Mouse (Mus musculus): ENCODE results near the gene Sf3b4.
"Not testable (repeated sequence)": the region's sequence is repeated elsewhere in the genome, so short reads cannot be mapped to it uniquely, and the experiment has no call there.

Sf3b4 gene

GRCm38 (mm10) chr3:96174042-96174441, 1.9 kb downstream of the Sf3b4 start:
- DNase-seq = not testable (repeated sequence)

DNA sequence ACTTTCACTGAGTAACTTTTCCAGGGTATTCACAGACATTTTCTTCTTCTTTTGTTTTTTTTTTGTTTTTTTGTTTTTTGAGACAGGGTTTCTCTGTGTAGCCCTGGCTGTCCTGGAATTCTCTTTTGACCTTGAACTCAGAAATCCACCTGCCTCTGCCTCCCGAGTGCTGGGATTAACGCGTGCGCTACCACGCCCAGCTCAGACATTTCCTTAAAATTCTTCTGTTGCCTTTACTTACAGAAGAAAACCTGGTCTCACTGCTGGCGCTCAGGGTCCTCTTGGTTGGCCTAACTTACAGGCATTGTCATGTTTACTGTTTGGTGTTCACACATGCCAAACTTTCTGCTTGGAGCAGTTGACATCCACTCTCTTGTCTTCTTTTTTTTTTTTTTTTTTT, 3.1 kb downstream of the Sf3b4 start:
- no peak for DNase-seq

DNA sequence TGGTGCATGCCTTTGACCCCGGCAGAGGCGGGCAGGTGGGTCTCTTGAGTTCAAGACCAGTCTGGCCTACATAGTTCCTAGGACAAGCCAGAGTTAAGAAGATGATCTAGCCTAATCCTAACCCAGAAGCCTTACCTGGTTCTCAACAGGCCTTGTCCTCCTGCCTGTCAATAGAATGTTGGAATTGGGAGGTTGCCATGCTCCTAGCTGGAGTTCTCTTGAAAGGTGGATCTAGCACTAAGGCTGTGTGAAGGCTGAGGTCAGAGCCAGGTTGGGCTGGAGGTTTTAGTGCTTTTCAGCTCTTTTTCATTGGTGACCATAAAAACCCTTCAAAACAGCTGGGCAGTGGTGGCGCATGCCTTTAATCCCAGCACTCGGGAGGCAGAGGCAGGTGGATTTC, 6.3 kb downstream of the Sf3b4 start:
- DNase-seq = no peak

DNA sequence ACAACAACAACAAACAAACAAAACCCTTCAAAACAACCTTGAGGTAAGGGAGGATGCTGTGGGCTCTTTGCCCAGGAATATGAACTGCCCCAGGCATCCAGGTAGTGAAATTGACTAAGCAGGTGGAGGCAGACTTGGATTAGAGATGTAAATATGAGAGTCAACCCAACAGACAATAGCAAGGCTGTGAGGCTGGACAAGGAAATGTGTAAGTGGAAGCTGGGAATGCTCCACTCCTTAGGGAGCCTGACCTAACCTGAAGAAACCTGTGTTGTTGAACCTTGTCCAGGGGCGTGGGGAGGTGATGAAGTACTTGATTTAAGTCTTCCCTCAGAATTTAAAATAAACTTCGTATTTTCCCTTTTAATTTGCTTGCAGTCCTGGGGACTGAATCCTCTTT, 6.8 kb downstream of the Sf3b4 start:
- no peak for DNase-seq

DNA sequence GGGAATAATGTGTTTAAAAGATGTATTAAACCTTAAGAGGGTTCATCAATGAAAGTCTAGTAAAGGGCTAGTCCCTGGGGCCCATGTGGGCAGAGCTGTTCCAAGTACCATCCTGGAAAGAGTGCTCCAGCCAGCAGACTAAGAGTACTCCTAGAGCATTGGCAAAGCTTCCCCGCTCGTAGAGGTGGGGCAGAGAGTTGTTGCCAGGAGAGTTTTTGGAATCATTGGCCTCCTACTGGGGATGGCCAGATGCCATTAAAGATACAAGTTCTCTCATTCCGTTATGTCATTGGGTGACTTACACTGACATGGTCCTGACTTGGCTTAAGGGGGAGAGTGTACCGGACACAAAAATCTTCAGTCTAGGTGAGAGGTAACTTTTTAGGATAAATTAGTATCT, 7.4 kb downstream of the Sf3b4 start:
- no peak for DNase-seq

DNA sequence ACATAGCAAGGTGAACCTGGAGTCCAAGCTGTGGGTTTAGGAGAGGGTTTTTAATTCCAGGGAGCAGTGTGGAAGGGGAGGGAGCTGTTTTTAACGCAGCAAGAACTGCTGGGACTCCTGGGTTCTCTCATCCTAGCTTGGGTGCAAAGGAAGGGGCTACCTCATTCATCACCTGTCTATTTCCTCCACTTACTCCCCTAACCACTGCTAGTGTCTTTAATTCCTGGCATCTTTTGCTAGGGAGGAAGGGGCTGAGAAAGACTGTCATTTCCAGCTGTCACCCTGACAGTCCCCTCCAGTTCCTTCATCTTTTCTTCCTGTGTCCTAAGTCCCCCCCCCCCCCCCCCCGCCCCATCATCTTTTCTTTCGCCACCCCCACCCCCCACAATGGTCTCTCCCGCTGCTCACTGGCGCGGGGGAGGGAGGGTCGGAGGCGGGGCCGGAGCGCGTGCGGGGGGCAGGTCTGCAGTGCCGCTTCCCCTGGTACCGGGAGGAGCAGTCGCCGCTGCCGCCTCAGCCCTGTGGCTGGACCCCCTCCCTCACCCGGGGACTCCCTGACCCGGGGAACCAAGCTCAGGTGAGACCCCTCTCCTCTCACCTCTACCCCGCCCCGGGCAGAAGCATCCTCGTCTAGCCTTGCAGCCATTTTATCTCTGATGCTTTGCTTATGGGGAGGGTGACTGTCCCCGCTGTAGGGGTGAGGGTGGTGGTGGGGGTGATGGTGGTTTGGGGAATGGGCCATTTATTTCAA, 8.8 kb downstream of the Sf3b4 start, which contains the start of gene Sv2a:
Gene Sv2a (plus strand): TSS at position 425 of the 751 bp plus-strand sequence.
- DNase-seq = peak; percentile 72 to 73

GRCm38 (mm10) chr3:96181510-96182381, 9.6 kb downstream of the Sf3b4 start:
- DNase-seq = no peak

DNA sequence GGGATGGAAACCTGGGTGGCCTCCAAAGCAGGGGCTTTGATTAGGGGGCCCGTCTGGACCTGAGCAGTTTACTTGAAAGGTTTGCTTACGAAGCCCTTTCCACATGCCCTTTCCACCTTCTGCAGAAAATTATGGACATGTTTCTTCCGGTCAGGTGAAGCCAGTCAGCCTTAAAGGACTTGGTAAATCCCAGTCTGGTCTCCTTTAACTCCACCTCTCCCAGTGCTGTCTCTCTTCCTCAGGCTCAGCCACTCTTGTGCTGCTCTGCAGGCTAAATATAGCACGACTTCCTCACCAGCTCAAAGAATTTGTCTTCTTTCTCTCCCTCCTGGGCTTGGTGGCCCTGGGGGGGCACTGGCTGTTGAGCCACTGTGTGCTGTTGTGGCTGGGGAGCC, 10.2 kb downstream of the Sf3b4 start:
- DNase-seq = no peak

GRCm38 (mm10) chr3:96192977-96193376, 20.8 kb downstream of the Sf3b4 start:
- no peak for DNase-seq

DNA sequence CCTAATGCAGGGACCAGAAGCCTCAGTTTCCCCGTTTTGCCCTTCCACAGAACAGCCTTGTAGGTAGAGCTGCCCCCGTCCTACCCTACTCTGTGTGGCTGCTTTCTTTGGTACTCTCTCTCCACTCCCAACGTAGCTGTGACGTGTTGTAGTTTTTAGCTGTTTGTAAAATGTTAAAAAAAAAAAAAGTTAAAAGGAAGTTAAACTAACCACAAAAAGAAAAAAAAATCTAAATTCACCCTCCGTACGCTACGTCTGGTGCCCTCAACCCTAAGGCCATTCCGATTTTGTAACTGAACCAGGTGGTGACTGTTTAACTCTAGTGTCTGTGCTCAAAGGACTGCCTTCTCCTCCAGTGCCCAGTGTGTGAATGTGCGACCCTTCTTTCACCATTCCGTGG, 22.8 kb downstream of the Sf3b4 start:
- DNase-seq = peak in 1 of 2 experiments; percentile 27

GRCm38 (mm10) chr3:96195616-96196313, 23.6 kb downstream of the Sf3b4 start:
- peak in 1 of 2 experiments; percentile 29 for DNase-seq

GRCm38 (mm10) chr3:96196437-96197128, 24.5 kb downstream of the Sf3b4 start:
- no peak for DNase-seq

DNA sequence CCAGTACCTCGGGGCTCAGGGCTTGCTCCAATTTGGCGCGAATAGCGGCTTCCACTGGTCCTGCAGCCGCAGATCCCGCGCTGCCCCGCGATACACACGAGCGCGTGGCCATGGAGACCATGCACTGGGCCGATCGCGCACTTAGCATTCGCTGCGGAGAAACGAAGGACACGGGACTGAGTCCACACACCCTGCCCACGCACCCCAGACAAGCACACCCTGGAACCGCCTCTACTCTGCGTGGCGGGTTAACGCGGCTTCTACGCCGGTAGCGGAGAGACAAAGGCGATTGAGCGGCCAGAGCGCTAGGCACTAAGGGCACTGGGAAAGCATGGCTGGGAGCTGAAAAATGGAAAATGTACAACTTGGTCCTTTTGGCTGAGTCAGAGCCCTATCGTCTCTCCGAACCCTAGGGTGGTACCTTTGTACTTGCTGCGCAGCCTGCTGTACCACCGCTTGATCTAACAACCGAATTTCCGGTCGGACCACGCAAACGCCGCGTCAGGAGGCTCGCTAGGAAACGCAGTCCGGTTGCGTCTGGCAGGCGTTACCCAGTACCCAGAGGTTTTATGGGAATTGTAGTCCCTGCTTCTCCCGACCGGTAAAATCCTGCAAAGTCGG, 25.1 kb downstream of the Sf3b4 start:
- DNase-seq = peak; percentile 84

- DNase-seq = peak; percentile 49 to 59
Measured at GRCm38 (mm10) chr3:96198181-96198580, 26.0 kb downstream of the Sf3b4 start.

GRCm38 (mm10) chr3:96198601-96199251, 26.6 kb downstream of the Sf3b4 start:
- not testable (repeated sequence) for DNase-seq

- peak in 1 of 2 experiments; percentile 41 for DNase-seq
Measured at GRCm38 (mm10) chr3:96199731-96200130, 27.6 kb downstream of the Sf3b4 start.

GRCm38 (mm10) chr3:96207819-96208218, 35.7 kb downstream of the Sf3b4 start:
- no peak for DNase-seq

- no peak for DNase-seq
Measured at GRCm38 (mm10) chr3:96209242-96209641, 37.1 kb downstream of the Sf3b4 start.

- peak; percentile 64 for DNase-seq
Measured at GRCm38 (mm10) chr3:96219191-96219641, 47.1 kb downstream of the Sf3b4 start.

- DNase-seq = peak; percentile 75 to 82
Measured at GRCm38 (mm10) chr3:96219661-96220130, 47.6 kb downstream of the Sf3b4 start, which contains the start of the genes Bola1 and Hist2h2ab. Bola1 (minus strand) TSS chr3:96219709. Hist2h2ab (plus strand) TSS chr3:96219865.

DNA sequence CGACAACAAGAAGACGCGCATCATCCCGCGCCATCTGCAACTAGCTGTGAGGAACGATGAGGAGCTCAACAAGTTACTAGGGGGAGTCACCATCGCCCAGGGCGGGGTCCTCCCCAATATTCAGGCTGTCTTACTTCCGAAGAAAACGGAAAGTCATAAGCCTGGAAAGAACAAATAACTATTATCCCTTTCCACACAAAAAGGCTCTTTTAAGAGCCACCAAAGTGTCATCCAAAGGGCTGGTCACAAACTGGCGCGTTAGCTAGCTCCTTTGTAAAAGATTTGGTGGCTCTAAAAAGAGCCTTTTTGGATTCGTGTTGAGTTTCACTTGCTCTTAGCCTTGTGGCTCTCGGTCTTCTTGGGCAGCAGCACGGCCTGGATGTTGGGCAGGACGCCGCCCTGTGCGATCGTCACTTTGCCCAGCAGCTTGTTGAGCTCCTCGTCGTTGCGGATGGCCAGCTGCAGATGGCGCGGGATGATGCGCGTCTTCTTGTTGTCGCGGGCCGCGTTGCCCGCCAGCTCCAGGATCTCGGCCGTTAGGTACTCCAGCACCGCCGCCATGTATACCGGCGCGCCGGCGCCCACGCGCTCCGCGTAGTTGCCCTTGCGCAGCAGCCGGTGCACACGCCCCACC, 48.1 kb downstream of the Sf3b4 start:
- not testable (repeated sequence) for DNase-seq

Data from B cell, adult 2 months (primary cell).